Mouse (Mus musculus): ENCODE results near the gene Cldn16. TPM values are rescaled to one million over a fixed set of nuclear protein-coding genes. Genes with fewer than 3 reads are reported as not detected.

Gene Cldn16
- not detected in 2 replicates for polyA plus RNA-seq (2012; rRNA removed)

DNA sequence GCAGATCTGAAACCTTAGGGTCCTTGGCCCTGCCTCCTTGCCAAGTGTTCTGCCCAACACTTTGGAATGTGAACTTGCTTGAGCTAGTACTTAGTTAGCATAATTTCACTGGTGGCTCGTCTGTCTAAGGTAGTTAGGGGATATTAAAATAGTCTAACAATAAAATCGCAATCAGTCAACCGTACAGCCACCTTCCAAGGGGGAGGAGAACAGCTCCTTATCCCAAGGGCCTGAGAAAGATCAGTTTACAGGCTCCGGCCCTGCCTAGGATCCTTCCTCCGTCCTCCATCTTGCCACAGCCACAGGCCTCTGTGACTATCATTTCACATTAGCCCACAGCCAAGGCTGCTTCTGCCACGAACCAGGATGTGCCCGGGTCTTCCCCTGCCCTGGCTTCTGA lies at the start of gene Cldn16:
Cldn16 (plus strand) TSS at position 301 of the 400 bp plus-strand sequence.
- Histone ChIP-seq H3K4me1 (ENCODE audit: control insufficient read depth, insufficient read depth, low read length) (no peaks in the 10 kb centered on the region), H3K27ac (ENCODE audit: insufficient read depth, low read length) (no peak within 1 kb of the TSS), H3K4me3 (replicated peaks; ENCODE audit: insufficient read depth, low read depth, low read length) (no peak within 1 kb of the TSS), H3K27me3 (ENCODE audit: control insufficient read depth, insufficient read depth, low read length) (no peaks in the 10 kb centered on the region)
- 74% methylated on average over 7 of the region's 7 CpGs for WGBS
- TF ChIP-seq POLR2A (IDR thresholded peaks at IDR 0.05; ENCODE audit: borderline replicate concordance, insufficient read depth, low read length) (no peak), CTCF (IDR thresholded peaks at IDR 0.05; ENCODE audit: borderline replicate concordance, insufficient read depth, low read depth, low read length) (no peak)
- DNase-seq = no peak

GRCm38 (mm10) chr16:26418616-26419015 lies 44.3 kb upstream of the Cldn16 start:
- H3K4me1 ChIP-seq (ENCODE audit: control insufficient read depth, insufficient read depth, low read length) = no peaks in the 10 kb centered on the region
- no peaks in the 10 kb centered on the region for H3K27me3 ChIP-seq (ENCODE audit: control insufficient read depth, insufficient read depth, low read length)
- no peak overlapping the region for H3K4me3 ChIP-seq (replicated peaks; ENCODE audit: insufficient read depth, low read depth, low read length)
- H3K27ac ChIP-seq (ENCODE audit: insufficient read depth, low read length) = no peak overlapping the region
- 41% methylated on average over 3 of the region's 3 CpGs for WGBS
- TF ChIP-seq CTCF (IDR thresholded peaks at IDR 0.05; ENCODE audit: borderline replicate concordance, insufficient read depth, low read depth, low read length) = no peak
- no peak for DNase-seq

- DNase-seq = no peak
- no peaks in the 10 kb centered on the region for H3K27me3 ChIP-seq (ENCODE audit: control insufficient read depth, insufficient read depth, low read length)
- 92% methylated on average over 4 of the region's 4 CpGs for WGBS
- H3K27ac ChIP-seq (ENCODE audit: insufficient read depth, low read length) = no peak overlapping the region
- no peaks in the 10 kb centered on the region for H3K4me1 ChIP-seq (ENCODE audit: control insufficient read depth, insufficient read depth, low read length)
- no peak overlapping the region for H3K4me3 ChIP-seq (replicated peaks; ENCODE audit: insufficient read depth, low read depth, low read length)
- TF ChIP-seq POLR2A (IDR thresholded peaks at IDR 0.05; ENCODE audit: borderline replicate concordance, insufficient read depth, low read length) (no peak), CTCF (IDR thresholded peaks at IDR 0.05; ENCODE audit: borderline replicate concordance, insufficient read depth, low read depth, low read length) (no peak)
Measured at GRCm38 (mm10) chr16:26422078-26422477, 40.9 kb upstream of the Cldn16 start.

- WGBS = 85% methylated on average over 3 of the region's 3 CpGs
- no peak for DNase-seq
- no peaks in the 10 kb centered on the region for H3K27me3 ChIP-seq (ENCODE audit: control insufficient read depth, insufficient read depth, low read length)
- no peak overlapping the region for H3K4me3 ChIP-seq (replicated peaks; ENCODE audit: insufficient read depth, low read depth, low read length)
- no peak for TF ChIP-seq CTCF (IDR thresholded peaks at IDR 0.05; ENCODE audit: borderline replicate concordance, insufficient read depth, low read depth, low read length)
- no peaks in the 10 kb centered on the region for H3K4me1 ChIP-seq (ENCODE audit: control insufficient read depth, insufficient read depth, low read length)
- H3K27ac ChIP-seq (ENCODE audit: insufficient read depth, low read length) = no peak overlapping the region
Measured at GRCm38 (mm10) chr16:26430246-26430645, 32.7 kb upstream of the Cldn16 start.

DNA sequence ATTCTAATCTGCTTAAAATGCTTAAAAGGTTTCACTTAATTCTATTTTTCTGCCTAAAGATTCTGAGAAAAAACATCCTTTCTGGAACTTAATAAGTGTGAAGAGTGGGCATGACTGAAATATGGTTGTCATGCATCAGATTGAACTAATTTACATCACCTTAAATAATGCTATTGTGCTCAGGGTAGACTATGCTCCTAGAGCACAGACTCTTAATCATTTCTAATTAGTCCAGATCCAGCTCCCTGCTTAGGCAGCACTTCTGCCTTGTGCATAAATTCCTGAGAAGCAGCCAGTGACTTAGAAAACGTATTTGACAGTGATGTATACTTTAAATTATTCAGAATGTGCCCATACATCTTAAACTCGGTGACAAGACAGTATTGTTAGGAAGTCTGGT lies 29.4 kb upstream of the Cldn16 start:
- no peak for DNase-seq
- Histone ChIP-seq H3K4me3 (replicated peaks; ENCODE audit: insufficient read depth, low read depth, low read length) (no peak overlapping the region), H3K4me1 (ENCODE audit: control insufficient read depth, insufficient read depth, low read length) (no peaks in the 10 kb centered on the region), H3K27me3 (ENCODE audit: control insufficient read depth, insufficient read depth, low read length) (no peaks in the 10 kb centered on the region), H3K27ac (ENCODE audit: insufficient read depth, low read length) (no peak overlapping the region)
- TF ChIP-seq POLR2A (IDR thresholded peaks at IDR 0.05; ENCODE audit: borderline replicate concordance, insufficient read depth, low read length) = no peak
- TF ChIP-seq CTCF (IDR thresholded peaks at IDR 0.05; ENCODE audit: borderline replicate concordance, insufficient read depth, low read depth, low read length) = no peak
- 37% methylated on average over 2 of the region's 2 CpGs for WGBS

DNA sequence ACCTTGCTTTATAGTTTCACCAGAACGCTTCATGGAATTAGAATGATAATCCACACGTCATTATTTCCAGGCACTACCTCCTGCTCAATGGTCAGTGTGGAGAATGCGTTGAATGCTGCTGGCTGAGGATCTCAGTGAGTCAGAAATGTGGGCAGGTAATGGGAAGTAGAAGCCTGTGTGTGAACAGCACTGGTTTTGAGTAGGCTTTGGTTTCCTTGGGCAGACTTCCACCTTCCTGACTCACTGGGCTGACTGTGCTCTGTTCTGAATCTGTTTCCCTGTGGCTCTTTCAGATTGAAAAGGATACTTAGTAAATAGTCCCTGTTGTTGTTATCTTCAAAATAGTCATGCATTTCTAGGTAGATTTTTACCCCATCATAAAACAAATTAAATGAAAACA lies 22.9 kb upstream of the Cldn16 start:
- Histone ChIP-seq H3K4me3 (replicated peaks; ENCODE audit: insufficient read depth, low read depth, low read length) (no peak overlapping the region), H3K4me1 (ENCODE audit: control insufficient read depth, insufficient read depth, low read length) (no peaks in the 10 kb centered on the region), H3K27me3 (ENCODE audit: control insufficient read depth, insufficient read depth, low read length) (no peaks in the 10 kb centered on the region), H3K27ac (ENCODE audit: insufficient read depth, low read length) (no peak overlapping the region)
- no peak for DNase-seq
- WGBS = 88% methylated on average over 3 of the region's 3 CpGs
- no peak for TF ChIP-seq POLR2A (IDR thresholded peaks at IDR 0.05; ENCODE audit: borderline replicate concordance, insufficient read depth, low read length)
- TF ChIP-seq CTCF (IDR thresholded peaks at IDR 0.05; ENCODE audit: borderline replicate concordance, insufficient read depth, low read depth, low read length) = no peak

GRCm38 (mm10) chr16:26441156-26441555 lies 21.8 kb upstream of the Cldn16 start:
- no peak for DNase-seq
- Histone ChIP-seq H3K27ac (ENCODE audit: insufficient read depth, low read length) (no peak overlapping the region), H3K4me1 (ENCODE audit: control insufficient read depth, insufficient read depth, low read length) (no peaks in the 10 kb centered on the region), H3K27me3 (ENCODE audit: control insufficient read depth, insufficient read depth, low read length) (no peaks in the 10 kb centered on the region), H3K4me3 (replicated peaks; ENCODE audit: insufficient read depth, low read depth, low read length) (no peak overlapping the region)
- WGBS = 75% methylated on average over 3 of the region's 3 CpGs
- TF ChIP-seq CTCF (IDR thresholded peaks at IDR 0.05; ENCODE audit: borderline replicate concordance, insufficient read depth, low read depth, low read length) = no peak
- no peak for TF ChIP-seq POLR2A (IDR thresholded peaks at IDR 0.05; ENCODE audit: borderline replicate concordance, insufficient read depth, low read length)

GRCm38 (mm10) chr16:26444843-26445242 lies 18.1 kb upstream of the Cldn16 start:
- DNase-seq = no peak

More at GRCm38 (mm10) chr16:26444843-26445242, 18.1 kb upstream of the Cldn16 start:
- Histone ChIP-seq H3K27ac (ENCODE audit: insufficient read depth, low read length) (no peak overlapping the region), H3K4me1 (ENCODE audit: control insufficient read depth, insufficient read depth, low read length) (no peaks in the 10 kb centered on the region), H3K4me3 (replicated peaks; ENCODE audit: insufficient read depth, low read depth, low read length) (no peak overlapping the region), H3K27me3 (ENCODE audit: control insufficient read depth, insufficient read depth, low read length) (no peaks in the 10 kb centered on the region)
- no peak for TF ChIP-seq POLR2A (IDR thresholded peaks at IDR 0.05; ENCODE audit: borderline replicate concordance, insufficient read depth, low read length)
- TF ChIP-seq CTCF (IDR thresholded peaks at IDR 0.05; ENCODE audit: borderline replicate concordance, insufficient read depth, low read depth, low read length) = no peak

All from cerebellum, adult 2 months (tissue).